Mouse (Mus musculus) adrenal gland, postnatal 36 days (tissue): ENCODE measurements around the gene Fkbp1a. TPM values are rescaled to one million over a fixed set of nuclear protein-coding genes. Genes with fewer than 3 reads are reported as not detected.

ENCODE experiments used
- DNase-seq, 2 experiments: peaks; one replicate each; pipeline ENCODE4 v3.0.0; 2021; ENCODE audit warnings: mixed read lengths in 1 of 2
- long read RNA-seq, 2 experiments: library from polyadenylated mRNA; stranded (forward); transcript quantifications; one replicate each; pipeline ENCODE4 v2.0.0; 2021; ENCODE audit warnings: borderline sequencing depth in 2 of 2
- total RNA-seq, 2 experiments: library from RNA; stranded (reverse); gene quantifications; 2 replicates each; pipeline ENCODE4 v1.2.3; 2021

The Fkbp1a gene
- 100 to 1,000 TPM; 273 to 327 TPM for total RNA-seq
- long read RNA-seq, experiment 1, transcript Fkbp1a-201 (5 exons, 1,658 nt) = major isoform, 413 of 575 reads
- long read RNA-seq, experiment 1, partial matches to known transcripts = 111 of 575 reads
- long read RNA-seq, experiment 1, other reads (novel, unspliced or antisense) = 48 of 575 reads
- long read RNA-seq, experiment 2, transcript Fkbp1a-201 (5 exons, 1,658 nt) = major isoform, 160 of 226 reads
- long read RNA-seq, experiment 2, partial matches to known transcripts = 4 of 226 reads
- long read RNA-seq, experiment 2, other reads (novel, unspliced or antisense) = 58 of 226 reads

DNA sequence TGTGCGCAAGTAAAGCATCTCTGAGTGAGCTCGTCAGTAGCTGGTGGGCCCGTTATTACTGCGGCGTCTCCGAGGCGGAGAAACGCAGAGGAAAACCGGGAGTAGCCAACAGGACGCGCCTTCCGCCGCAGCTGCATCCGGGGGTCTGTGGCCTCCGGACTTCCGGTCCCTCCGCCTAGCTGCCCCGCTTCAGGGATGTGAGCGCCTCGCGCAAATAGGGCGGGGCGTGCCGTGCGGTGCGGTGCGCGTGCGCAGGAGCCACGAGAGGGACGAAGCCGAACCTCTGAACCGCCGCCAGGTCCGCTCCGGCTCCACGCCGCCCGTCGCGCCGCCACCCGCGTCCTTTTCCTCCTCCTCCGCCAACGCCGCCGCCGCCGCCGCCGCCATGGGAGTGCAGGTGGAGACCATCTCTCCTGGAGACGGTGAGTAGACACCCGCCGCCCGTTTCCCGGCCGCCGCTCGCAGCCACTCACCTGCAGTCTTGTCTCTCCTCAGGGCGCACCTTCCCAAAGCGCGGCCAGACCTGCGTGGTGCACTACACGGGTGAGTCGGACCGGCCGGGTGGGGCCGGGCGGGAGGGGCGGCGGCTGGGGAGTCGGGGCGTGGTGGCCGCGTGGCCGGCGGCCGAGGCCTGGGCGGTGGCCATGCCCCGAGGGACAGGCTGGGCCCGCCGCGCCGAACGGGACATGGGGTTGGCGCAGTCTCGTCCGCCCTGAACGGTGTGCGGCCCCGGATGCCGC lies at the start of gene Fkbp1a:
TSS of gene Fkbp1a (plus strand) at position 161 of the 740 bp plus-strand sequence.
- peak; percentile 99 for DNase-seq

DNA sequence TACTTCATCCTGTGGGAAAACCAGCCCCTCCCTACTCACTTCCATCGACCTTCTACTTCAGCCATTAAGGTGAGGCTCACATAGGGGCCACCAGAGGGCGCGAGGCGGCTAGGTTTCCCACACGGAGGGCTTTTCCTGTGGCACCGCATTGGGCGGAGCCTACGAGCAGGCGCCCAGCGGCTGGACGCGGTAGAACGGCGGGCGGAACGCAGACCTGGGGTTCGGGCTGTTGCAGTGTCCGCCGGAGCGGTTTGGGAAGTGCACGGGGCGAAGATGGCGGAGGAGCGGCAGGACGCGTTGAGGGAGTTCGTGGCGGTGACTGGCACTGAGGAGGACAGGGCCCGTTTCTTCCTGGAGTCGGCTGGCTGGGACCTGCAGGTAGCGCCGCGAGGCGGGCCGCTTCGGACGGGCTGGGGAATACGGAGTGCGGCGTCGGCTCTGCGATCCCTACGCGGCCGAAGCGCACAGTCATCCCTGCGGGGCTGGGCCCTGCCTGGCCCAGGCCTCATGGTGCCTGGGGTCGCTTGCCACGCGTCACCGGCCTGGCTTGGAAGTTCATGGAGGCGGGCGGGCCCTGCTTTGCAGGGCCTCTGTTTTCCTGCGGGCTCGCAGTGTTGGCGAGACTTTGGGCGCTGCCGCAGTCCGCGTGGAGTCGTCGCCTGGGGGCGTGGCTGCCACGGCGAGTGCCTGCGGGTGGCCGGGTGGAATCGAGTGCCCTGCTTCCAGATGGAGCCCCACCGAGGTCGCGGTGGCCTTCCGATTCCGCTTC lies 48.1 kb upstream of the Fkbp1a start, which contains the start of gene Nsfl1c:
TSS of gene Nsfl1c (plus strand) at position 148 of the 769 bp plus-strand sequence.
- peak; percentile 96 to 98 for DNase-seq

DNA sequence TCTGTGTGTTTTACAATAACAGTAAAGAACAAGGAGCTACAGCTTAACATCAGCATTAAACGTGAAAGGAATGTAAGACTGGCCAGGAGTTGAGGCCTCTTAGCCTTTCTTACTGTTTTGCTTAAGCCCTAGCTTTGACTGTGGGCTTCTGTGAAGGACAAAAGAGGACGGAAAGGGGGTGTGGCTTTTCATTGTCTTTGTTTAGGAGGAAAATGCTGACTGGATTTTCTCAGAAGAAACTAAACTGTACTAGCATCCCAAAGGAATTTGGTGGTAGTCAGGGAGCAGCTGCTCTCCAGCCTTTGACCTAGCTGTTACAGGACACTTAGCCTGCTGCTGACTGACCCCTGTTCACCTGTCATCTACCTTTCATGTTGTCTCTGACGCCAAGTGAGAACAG lies 43.9 kb upstream of the Fkbp1a start:
- DNase-seq = no peak

DNA sequence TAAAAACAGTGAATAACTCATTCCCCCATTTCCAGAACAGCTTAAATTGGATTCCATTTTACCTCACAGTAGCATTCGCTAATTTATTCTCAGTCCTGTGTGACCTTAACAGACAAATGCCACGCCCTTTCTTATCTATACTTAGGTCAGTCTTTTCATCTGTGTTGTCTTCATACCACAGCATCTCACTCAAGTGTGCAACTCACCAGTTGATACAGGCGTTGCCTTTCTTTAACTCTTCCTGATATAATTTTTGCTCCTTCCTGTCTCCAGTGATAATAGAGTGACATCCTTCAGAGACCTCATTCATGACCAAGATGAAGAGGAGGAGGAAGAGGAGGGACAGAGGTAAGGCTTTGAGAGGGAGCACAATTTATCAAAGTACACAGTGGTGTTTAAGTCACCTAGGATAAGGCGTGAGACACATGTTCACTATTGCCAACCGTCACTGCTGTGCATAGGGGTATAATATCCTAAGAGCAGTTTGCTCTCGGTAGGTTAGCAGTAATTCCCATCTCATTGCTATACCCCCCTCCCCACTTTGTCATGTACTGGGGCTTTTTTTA lies 41.8 kb upstream of the Fkbp1a start:
- DNase-seq = no peak

DNA sequence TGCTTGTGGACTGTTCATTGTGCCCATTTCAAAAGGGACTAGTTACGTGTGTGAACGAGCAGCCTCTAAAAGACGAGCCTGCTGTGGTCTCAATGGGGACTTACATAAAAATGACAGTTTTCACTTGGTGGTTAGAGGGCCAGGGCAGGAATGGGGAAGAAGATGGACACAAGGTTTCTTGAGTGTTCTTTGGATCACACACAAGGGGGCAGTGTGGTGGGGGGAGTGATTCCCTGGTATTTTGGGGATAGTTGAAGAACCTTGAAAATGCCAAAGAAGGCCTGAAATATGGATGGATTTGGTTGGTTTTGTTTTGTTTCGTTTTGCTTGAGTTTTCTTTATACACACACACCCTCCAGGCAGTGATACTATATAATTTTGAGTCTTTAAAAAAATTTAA lies 38.1 kb upstream of the Fkbp1a start:
- DNase-seq = peak in 1 of 2 experiments; percentile 18

DNA sequence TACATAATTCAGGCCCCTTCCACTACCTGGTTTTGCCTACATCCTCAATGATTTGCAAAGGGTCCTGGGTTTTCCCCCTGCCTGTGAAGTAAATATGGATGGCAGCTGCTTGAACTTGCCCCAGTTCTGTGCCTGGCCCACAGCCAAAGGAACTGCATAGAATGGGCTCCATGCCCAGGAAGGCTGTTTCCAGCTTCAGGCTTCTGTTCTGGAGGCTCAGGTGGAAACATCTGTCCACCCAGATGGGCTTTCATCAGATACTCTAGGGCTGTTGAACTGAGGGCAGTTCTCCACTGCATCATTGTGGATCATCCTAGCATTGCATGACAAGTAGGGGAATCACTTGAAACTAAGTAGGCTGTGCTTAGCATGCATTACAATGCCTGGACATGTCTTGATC lies 30.1 kb upstream of the Fkbp1a start:
- DNase-seq = peak; percentile 71 to 72

DNA sequence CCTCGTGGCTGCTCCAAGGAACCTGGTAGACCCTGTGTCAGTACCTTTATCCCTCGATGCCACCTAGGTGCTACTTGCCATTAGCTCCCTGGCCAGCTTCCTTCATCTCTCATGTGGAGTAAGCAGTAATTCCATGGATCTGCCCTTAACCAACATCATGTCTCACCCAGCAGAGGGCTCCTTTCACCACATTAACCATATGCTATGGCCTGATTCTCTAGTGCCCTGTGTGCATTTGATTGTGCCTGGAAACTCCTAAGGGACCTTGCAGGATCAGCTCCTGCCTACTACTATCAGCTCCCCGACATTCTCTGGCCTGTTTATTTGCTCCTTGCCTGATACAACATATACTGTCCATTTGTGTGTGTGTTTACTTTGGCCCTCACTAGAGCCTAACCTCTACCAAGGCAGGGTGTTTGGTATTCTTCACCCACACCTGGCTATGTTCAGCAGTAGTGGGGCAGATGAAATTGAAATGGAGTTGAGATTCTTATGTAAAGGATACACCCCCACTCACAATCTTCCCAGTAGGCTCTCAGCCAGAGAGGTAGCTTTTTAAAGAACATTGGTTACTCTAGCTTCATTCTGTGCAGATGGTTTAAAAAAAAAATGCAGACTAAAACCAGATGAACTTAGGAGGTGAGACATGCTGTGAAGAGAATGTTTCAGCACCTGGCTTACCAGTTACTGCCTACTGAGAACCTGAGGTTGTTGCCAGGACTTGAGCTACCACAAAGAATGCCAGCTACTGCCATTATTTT lies 28.6 kb upstream of the Fkbp1a start:
- no peak for DNase-seq

DNA sequence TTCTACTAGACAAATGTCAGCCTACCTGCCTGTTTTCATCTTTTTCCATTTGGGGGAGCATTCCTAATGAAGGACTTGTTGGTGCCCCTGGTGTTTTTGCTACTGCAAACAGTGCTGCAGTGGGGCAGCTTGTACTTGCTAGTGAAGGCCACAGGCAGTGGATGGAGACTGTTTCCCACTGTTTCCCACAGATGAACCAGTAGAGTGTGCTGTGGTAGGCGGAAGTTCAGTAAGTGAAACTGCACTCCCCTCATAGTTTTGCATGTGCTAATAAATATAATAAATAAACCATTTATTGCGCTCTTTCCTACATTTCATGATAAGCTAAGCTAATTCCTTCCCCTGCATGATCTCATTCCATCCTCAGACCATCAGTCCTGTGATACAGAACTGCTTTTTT lies 23.3 kb upstream of the Fkbp1a start:
- DNase-seq = no peak

DNA sequence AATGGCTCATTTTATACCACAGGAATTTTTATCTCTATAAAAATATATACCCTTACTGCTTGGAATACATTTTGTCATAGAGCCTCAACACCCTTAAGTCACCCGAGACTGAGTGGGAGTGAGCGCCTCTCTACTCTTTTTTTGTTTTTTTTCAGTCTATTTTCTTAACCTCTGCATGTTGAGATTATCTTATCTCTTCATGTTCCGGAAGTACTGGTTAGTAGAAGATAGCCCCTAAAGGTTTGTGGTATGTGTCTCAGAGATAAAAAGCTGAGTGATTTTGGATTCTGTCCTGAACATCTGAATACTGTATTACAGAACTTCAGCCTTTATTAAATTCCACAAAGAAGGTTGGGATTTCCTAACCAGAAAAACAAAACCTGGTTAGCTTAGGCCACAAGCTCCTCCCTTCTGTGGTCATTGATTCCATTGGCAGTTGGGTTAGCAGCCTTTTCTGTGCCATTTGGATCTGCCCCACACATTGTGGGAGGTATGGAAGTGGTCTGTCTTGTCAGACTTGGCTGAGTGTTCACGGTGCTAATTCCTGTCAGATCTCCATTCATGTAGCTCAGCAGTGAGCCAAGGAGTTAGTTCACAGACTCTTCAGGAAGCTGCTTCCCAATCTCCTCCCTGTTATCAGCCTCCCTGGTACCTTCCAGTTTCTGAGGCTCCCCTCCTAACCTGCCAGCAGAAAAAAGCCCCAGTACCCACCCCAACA lies 17.8 kb upstream of the Fkbp1a start:
- DNase-seq = no peak

DNA sequence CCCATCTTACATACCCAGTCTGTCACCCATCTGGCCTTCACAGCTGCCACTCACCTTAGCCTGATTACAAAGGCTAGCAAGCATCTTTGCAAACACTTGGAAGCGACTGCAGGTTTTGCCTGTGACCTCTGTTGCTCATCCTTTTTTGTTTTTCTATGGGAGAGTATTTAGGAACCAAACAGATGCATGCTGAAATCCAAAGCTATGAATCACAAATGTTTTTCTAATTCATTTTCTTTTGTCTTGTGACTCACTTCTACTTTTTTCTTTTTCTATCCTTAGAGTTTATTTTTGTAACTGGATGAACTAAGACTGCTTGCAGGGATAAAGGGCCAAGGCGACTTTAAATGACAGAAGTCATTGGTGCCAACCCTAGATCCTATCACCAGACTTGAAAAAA lies 16.8 kb upstream of the Fkbp1a start:
- DNase-seq = no peak

DNA sequence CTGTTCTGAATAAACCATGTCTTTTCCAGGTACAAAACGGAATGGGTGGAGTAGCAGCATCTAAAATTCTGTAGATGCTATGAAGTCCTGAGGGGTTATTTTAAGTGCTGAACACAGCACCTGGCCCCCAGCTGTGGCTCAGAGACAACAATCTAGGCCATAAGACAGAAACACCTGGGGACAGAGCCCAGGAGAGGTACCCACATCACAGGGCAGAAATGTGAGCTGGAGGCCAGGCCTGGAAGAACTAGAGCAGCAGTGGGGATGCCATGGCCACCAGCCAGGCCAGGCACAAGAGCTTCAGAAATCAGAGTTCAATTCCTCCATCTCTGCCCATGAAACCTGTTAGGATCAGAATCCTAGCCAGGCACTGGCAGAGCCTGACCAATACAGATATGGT lies 14.2 kb upstream of the Fkbp1a start:
- DNase-seq = no peak

DNA sequence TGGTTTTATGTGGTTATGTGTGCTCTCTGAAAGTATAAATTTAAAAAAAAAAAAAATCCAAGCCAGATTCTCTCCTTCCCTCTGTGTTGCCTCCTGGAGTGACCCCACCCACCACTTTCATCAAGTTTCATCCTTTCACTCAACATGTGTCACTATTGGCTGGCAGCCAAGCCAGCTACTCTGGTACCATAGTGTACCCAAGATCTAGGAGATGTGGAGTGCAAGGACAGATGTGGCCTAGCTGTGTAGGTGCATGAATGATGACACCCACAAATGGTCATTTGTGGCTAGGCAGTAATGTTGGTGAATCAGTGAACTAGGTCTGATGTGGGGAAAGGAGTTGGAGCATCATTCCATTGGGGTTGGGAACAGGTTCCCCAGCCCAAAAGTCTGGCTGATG lies 13.1 kb upstream of the Fkbp1a start:
- no peak for DNase-seq

DNA sequence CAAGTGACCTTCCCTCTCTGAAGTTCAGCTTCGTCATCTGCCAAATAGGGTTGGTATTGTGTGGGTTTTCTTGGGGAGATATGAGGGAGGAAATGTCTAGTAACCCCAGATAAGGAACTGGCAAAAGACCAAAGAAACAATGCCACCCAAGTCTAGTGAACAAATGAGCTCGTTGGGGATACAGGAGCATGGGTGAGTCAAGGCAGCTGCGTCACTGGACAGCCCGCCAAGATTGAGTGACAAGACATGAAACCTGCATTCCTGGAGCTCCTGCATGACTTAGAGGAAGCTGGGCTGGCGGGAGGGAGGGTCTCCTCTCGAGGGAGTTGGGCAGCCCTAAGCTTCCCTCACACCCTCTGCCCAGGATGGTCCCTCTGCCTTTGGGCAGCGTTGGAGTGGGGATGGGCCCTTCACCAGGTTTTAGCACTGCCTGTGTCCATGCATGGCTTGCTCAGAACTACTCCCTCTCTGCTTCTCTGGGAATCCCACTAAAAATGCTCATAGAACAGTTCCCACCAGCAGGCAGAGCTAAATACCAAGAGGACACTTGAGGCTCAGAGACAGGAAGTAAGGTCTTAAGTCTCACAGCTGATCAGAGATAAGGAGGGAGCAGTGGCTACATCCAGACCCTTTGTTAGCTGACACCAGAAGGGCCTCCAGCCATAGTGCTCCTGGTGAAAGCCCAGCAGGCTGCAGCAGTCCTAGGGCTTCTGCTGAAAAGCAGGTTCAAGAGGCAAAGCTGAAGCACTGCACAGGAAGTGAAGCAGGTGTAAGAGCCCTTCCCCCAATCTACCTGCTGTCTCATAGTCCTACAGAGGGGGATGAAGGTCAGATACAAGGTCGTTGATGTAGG lies 11.7 kb upstream of the Fkbp1a start:
- DNase-seq = peak; percentile 37 to 40

DNA sequence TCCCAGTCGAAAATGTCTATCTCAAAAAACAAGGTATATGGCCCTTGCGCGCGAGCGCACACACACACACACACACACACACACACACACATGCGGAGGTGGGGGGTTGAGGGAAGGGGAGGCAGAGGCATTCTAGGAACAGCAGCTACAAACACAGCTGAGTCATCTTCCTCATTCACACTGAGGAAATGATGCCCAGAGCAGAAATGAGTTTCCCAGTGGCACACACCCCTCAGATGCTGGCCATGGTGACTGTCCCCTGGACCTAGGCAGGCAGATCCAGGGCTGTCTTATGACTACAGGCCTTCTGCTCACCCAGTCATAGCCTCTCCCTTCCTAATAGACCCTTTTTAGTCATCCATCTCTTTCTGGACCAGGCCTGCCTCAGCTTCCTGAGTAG lies 8.7 kb upstream of the Fkbp1a start:
- DNase-seq = no peak

DNA sequence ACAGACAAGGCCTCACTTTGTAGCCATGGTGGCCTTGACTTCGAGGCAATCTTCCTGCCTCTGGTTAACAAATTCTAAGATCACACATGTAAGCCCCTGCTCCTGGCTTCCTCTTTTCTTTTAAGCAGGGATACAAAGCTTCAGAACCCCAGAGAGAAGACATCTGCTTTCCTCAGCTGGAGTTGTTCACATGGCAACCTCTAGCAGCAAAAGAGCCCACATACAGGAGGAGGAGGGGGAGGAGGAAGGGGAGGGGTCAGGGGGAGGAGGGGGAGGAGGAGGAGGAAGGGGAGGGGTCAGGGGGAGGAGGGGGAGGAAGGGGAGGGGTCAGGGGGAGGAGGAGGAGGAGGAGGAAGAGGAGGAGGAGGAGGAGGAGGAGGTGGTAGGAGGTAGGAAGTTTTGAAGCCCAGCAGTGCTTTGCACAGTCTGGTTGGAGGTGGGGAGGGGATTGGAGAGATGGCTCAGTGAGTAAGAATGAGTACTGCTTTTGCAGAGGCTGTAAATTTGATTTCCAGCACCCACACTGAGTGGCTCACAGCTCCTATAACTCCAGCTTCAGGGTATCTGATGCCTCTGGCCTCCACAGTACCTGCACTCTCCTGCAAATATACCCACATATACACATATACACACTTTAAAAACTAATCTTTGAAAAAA lies 6.2 kb upstream of the Fkbp1a start:
- DNase-seq = no peak

DNA sequence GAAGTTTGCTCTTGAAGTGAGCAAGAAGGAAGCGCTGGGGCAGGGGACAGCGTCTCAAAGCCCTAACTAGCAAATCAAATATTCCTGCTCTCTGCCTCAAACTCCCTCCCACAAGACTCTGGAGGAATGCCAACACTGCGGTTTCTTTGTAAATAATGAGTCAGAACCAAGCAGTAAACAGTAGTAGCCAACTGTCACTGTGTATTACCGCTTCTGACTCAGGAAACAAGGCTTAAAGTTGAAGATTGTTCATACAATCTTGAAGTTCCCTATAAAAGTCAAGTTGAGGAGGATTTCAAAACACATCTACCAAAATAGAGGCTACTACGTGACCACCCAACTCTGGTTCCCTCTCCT lies 5.7 kb upstream of the Fkbp1a start:
- peak; percentile 66 to 75 for DNase-seq

DNA sequence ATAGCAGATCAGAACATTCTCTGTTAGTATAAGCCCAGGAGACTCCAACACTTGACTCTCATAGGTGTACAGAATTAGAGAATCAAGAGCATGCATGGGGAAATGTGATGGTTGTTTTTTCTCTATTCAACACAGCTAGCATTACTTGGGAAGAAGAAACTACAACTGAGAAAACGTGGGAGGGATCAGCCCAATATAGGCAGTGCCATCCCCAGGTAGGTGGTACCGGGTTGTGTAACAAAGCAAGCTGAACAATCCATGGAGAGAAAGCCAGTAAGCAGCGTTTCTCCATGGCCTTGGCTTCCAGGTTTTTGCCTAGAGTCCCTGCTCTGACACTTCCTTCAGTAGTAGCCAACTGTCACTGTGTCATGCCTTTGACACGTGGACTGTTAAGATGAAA lies 3.6 kb upstream of the Fkbp1a start:
- no peak for DNase-seq

DNA sequence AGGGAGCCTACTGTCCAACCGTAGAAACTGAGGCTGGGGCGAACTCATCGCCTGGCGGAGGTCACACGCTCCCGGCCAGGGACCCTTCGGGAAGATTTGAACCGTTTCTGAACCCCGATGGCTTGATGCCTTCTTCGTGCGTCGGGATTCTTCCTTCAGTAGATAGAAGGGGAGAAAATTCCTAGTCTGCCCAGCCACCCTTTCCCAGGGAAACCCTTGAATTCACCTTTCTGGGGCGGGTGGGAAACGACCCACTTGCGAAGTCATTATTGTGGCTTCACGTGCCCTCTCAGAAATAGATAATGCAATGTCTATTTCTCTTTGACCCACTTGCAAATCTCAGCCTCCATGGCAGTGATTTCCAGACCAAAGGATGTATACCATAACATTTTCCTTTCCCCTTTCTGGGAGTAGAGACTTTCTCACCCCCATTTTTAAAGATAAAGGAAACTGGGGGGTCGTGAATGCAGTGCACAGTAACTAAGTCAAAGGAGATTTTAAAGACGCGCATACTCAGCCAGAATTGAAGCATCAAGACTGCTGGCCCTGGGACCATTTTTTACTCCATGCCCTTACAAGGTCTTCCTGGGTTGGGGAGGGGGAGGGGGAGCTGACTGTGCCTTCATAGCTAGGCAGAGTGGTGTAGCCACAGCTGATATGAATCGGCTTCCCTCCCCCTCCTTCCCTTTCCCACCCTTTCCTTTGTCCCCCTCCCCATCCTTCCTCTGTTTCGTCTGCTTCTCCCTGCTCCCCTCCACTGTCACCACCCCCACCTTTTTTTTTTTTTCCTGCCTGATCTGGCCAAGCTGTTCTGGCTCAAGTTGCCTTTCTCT lies 996 bp downstream of the Fkbp1a start:
- DNase-seq = peak; percentile 52 to 82

DNA sequence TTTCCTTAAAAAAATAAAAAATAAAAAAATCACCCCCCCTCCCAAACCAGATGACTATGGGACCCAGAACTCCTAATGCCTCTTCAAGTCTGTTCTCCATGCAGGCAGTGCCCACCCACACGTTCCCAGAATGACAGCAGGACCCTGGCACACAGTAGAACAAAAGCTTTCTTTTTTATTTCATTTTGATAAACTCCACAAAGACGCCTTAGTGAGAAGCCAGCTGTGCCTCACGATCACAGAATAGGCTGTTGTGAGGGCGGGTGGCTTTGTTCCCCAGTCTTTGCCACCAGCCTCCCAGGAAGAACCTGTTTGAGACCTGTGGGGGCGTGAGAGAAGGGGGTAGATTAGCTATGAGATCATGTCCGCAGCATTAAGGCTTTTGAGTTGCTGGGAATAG lies 2.4 kb downstream of the Fkbp1a start:
- no peak for DNase-seq
